ENCODE assay signal across 27 mouse cellular contexts in the genomic region with DNA sequence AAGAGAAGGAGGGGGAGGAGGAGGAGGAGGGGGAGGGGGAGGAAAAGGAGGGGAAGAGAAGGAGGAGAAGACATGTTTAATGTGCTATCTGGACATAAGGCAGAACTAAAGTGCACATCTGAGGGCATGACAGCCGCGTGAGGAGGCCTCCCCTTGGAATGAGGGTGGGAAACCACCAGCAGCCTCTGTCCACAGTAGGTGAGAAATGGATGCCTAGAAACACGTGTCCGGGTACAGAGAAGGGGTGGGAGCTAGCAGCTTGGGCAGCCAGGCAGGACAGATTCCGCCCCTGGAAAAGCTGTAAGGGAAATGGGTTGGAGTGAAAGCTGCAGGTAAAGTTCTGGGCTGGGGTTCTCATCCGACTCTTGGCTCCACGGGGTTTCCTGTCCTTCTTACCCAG.
"Had no signal": no experiment of that assay in that cellular context is flagged by ENCODE, and none has a peak within 500 bp of the region (broad histone marks: within the 10 kb centered on the region; RNA-seq: fewer than 3 reads in every experiment).

No protein-coding gene starts in this region.

- H3K9ac ChIP-seq: heart, embryonic 13.5 days; heart, embryonic 15.5 days; hindbrain, embryonic 12.5 days; hindbrain, embryonic 14.5 days; limb, embryonic 12.5 days; liver, embryonic 13.5 days; liver, embryonic 15.5 days; liver, postnatal 0 days had no signal

- H3K9me3 ChIP-seq: heart, embryonic 13.5 days; heart, embryonic 15.5 days; limb, embryonic 12.5 days; liver, embryonic 13.5 days; liver, embryonic 15.5 days had no signal

- H3K27me3 ChIP-seq: heart, embryonic 13.5 days; heart, embryonic 15.5 days; hindbrain, embryonic 12.5 days; limb, embryonic 12.5 days; liver, embryonic 13.5 days; liver, embryonic 15.5 days had no signal

- ATAC-seq: hindbrain, embryonic 16.5 days; inflammation-experienced regulatory T-cells, adult 6 months; intestine, embryonic 16.5 days; liver, postnatal 0 days had no signal

- H3K4me2 ChIP-seq: heart, embryonic 11.5 days; heart, embryonic 13.5 days; heart, embryonic 15.5 days; hindbrain, embryonic 12.5 days; hindbrain, embryonic 14.5 days; limb, embryonic 12.5 days; liver, embryonic 11.5 days; liver, embryonic 13.5 days; liver, embryonic 15.5 days had no signal

- DNase-seq: gastrocnemius, postnatal 14 days; gastrocnemius, postnatal 36 days; heart, adult 18-20 months; heart, postnatal 14 days; heart, postnatal 36 days; kidney, adult 11 months; kidney, adult 8-10 months; kidney, postnatal 14 days; kidney, postnatal 36 days; layer of hippocampus, adult 9-11 months; layer of hippocampus, postnatal 36 days; left cerebral cortex, postnatal 4 days; liver; liver, embryonic 13.5 days; liver, postnatal 0 days had no signal

- H3K4me3 ChIP-seq: heart, embryonic 13.5 days; heart, embryonic 15.5 days; hindbrain, embryonic 10.5 days; hindbrain, embryonic 12.5 days; limb, embryonic 12.5 days; liver, embryonic 13.5 days; liver, embryonic 15.5 days had no signal

- H3K27ac ChIP-seq: heart, embryonic 13.5 days; heart, embryonic 15.5 days; hindbrain, embryonic 10.5 days; hindbrain, embryonic 12.5 days; hindbrain, embryonic 14.5 days; limb, embryonic 12.5 days; liver, embryonic 13.5 days; liver, embryonic 15.5 days had no signal

- H3K36me3 ChIP-seq: heart, embryonic 13.5 days; heart, embryonic 15.5 days; hindbrain, embryonic 10.5 days; hindbrain, embryonic 12.5 days; limb, embryonic 12.5 days; liver, embryonic 13.5 days; liver, embryonic 15.5 days had no signal
